Mouse (Mus musculus) bone marrow, adult 2 months (tissue): ENCODE data around the gene Tango6. TPM values are rescaled to one million over a fixed set of nuclear protein-coding genes. Genes with fewer than 3 reads are reported as not detected.
"Not testable (repeated sequence)": the region's sequence is repeated elsewhere in the genome, so short reads cannot be mapped to it uniquely, and the experiment has no call there.

ENCODE experiments used
- H3K27ac ChIP-seq: fragments of 200-500 bp; 2 replicates; pipeline ENCODE4 v1.5.1; 2012; ENCODE audit warnings: low read depth, mild to moderate bottlenecking, control low read depth, inconsistent platforms, low read length; ENCODE audit not compliant: control insufficient read depth, poor library complexity, insufficient read depth
- H3K4me1 ChIP-seq: fragments of 200-500 bp; 2 replicates; pipeline ENCODE4 v1.6.1; 2011; ENCODE audit warnings: low read length; ENCODE audit not compliant: control insufficient read depth, insufficient read depth
- H3K4me3 ChIP-seq: fragments of 200-500 bp; replicated peaks from 2 replicates; pipeline ENCODE3; 2011; ENCODE audit warnings: mild to moderate bottlenecking, low read depth, low read length, control low read depth; ENCODE audit not compliant: control insufficient read depth
- CTCF ChIP-seq: fragments of 200-500 bp; IDR thresholded peaks from 2 replicates; pipeline ENCODE4 v1.5.1; 2011; ENCODE audit warnings: low read length, control low read depth; ENCODE audit not compliant: control insufficient read depth, insufficient read depth
- POLR2A ChIP-seq: fragments of 200-500 bp; IDR thresholded peaks from 2 replicates; pipeline ENCODE4 v1.6.1; 2011; ENCODE audit warnings: low read depth, mild to moderate bottlenecking, control low read depth, low read length, borderline replicate concordance; ENCODE audit not compliant: control insufficient read depth
- WGBS: fragments of 180-500 bp; shearing (Covaris S2); methylation state at CpG from one replicate; pipeline ENCODE4 v1.1.7; 2018; 5-methylcytosine and 5-hydroxymethylcytosine counted together
- polyA plus RNA-seq: library from polyadenylated mRNA; stranded (reverse); fragments of >200 nt; gene quantifications from 2 replicates; pipeline ENCODE4 v1.2.4, GENCODE M21; 2011; ENCODE audit warnings: low replicate concordance; ENCODE audit not compliant: missing spikeins, insufficient read depth, insufficient read length

The Tango6 gene
- polyA plus RNA-seq, 1 experiment: 3.2 TPM

DNA sequence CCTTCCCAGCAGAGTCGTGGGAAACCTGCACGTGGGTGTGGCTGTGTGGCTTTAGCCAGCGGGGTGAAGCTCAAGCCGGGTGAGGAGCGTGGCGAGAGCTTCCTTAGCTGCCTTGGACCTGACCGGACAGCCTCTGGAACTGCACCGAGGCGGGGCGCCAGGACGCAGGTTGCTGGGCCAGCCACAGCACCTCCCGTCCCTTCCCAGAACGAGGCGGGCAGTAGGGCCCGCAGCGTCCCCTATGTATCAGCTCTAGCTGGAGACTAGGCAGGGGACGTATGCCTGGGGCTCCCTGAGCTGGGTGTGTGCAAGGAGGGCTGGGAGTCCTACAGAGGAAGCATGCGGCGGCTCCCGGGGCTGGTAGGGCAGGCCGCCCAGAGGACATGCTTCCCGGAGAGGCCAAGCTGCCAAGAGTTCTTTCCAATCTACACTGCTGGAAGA, 189.1 kb downstream of the Tango6 start:
- WGBS: 4% methylated on average over 22 of the region's 22 CpGs
- Histone ChIP-seq H3K4me1 (no peaks in the 10 kb centered on the region), H3K4me3 (no peak overlapping the region), H3K27ac (no peak overlapping the region)
- TF ChIP-seq POLR2A: no peak
- TF ChIP-seq CTCF: no peak

DNA sequence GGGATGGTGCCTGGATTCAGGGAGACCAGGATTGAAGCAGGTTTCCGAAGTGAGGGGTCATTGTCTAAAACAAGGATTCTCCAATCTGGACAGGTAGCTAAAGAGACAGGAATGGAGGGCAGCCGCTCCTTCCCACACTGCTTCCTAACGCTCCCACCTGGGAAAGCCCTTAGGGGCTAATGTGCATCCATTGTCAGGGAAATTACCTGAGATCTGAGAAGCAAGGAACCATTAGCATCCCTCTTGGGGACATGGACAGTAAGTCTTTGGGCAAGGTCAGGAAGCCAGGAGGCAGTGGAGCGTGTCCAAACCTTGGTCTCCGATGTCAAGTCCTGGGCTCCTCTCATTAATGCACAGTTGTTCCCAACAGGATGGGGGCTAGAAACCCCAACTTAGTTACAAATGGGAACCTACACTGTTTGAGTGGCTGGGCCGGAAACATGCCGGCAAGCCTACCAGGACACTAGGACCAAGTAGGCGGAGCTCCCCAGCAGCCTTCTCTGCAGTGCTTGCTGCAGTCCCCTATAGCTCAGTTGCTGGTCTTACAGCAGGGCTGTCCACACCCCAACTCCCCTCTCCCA, 189.7 kb downstream of the Tango6 start:
- TF ChIP-seq POLR2A (no peak), CTCF (no peak)

DNA sequence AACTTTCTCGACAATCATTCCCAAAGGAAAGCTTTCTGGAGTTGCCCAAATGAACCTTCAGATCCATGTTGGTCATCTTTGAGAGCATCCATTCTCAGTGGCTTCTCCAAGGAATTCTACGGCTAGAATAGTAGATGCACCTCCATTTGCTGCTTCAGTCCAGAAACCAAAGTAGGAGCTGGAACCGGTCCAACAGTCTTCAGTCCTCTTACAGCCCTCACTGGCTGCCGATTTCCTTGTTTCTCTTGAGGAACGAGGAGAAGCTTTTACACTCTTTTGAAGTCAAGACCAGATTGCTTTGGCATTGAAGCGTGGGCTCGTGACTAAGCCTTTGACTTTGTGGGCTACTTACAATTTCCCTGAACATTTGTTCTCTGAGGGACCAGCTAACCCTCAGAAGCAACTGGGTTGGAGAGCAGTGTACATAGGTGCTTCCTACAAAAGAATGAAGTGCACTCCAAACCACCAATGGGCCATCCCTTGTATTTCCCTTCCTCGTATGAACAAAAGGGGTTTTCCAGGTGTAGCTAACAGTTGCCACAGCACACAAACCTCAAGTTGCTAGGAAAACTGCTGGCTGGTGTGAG, 197.3 kb downstream of the Tango6 start:
- no peaks in the 10 kb centered on the region for H3K4me1 ChIP-seq
- 85% methylated on average over 8 of the region's 8 CpGs for WGBS
- TF ChIP-seq CTCF (no peak), POLR2A (no peak)
- H3K4me3 ChIP-seq: no peak overlapping the region
- no peak overlapping the region for H3K27ac ChIP-seq

More for the DNA sequence above, 189.7 kb downstream of the Tango6 start:
- Histone ChIP-seq H3K4me3 (no peak overlapping the region), H3K27ac (no peak overlapping the region), H3K4me1 (no peaks in the 10 kb centered on the region)
- WGBS: 47% methylated on average over 8 of the region's 8 CpGs

DNA sequence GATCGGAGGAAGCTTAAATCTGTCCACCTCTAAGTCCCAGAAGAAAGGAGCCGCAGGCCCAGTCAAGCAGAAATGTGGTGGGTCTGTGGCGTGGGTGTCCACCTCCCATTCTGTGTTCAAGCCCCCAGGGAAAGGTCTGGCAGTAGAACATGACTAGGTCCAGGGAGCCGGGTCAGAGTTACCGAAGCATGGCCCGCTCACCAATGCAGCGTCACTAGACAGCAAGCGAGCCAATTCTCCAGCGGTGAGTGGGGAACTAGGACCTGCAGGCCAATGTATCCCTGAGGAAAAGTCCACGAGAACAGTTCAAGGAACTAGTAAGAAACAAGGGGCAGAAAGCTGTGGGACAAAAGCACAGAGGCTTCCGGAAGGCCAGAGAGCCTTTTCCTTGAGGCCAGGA, 201.2 kb downstream of the Tango6 start:
- not testable (repeated sequence) for H3K4me3 ChIP-seq

DNA sequence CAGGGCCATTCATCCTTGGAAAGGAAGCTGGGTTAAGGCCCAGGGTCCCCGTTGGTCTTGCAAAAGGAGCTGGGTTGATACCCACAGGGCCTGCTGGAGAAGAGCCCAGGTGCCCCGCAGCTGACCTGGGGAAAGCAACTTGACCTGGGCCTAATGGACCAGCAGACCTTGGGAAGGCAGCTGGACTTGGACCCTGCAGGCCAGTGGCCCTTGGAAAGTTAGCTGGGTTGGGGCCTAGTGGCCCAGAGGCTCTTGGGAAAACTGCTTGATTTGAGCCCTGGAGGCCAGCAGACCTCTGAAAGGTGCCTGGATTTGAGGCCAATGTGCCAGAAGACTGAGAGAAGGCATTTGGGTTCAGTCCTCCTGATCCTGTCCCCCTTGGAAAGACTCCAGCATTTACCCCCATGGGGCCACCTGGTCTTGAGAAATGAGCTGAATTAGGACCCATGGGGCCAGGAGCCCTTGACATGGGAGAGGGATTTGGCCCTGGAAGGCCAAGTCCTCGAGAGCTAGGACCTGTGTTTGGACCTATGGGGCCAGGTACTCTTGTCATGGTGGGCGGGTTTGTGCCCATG, 202.0 kb downstream of the Tango6 start:
- not testable (repeated sequence) for H3K4me3 ChIP-seq, H3K27ac ChIP-seq, H3K4me1 ChIP-seq
- 89% methylated on average over 4 of the region's 4 CpGs for WGBS

More for the DNA sequence above, 201.2 kb downstream of the Tango6 start:
- 91% methylated on average over 11 of the region's 11 CpGs for WGBS
- not testable (repeated sequence) for H3K4me1 ChIP-seq, H3K27ac ChIP-seq

DNA sequence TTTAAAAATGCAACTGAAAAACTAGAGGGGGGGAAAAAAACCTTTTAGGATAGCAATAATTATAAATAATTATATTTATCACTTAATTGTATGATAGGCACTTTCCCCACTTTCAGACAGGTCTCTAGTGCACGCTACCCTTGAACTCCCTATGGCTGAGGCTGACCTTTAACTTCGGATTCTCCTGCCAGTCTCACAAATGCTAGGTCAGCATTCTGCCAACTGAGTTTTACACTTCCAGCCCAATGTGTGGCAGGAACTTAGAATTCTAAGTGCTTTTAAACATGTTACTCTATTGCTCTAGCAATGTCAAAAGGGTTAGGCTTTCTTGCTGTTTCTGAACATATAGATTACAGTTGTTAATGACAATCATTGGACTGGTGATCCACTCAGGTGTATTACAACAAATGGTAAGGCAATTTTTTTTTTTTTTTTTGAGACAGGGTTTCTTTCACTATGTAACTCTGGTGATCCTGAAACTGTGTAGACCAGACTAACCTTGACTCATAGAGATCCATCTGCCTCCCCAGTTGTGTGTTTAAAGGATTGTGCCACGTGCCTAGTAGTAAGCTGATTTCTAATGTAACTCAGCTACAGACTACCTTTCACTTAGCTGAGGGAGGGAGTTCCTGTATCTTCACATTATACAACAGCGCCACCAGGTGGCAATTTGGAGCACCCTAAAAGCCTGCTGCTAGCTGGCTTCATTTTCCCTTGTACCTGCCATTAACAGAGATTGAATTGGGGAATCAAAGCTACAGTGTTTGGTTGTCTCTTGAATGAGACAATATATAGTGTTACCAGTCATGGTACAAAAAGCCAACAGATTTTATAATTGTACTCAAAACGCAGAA, 204.7 kb downstream of the Tango6 start:
- H3K27ac ChIP-seq: no peak overlapping the region
- no peaks in the 10 kb centered on the region for H3K4me1 ChIP-seq
- WGBS: 32% methylated on average over 5 of the region's 5 CpGs
- TF ChIP-seq CTCF (peak; percentile 73), POLR2A (no peak)
- no peak overlapping the region for H3K4me3 ChIP-seq

DNA sequence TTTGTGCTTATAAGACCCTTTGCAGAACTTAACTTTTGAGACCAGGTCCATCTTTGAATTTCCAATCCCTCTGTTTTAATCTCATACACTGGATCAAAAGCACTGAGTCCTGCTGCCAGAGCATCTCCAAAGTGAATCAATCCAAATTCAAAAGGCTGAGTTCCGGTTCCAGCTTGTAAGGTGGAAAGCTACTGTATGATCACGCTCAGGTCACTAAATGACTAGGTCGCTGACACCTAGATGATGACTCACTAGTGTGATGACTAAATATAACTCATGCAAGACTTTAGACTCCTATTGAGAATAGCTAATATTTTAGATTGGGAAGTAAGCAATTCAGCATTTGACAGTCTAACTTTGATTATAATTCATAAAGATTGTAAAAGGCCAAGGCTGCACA, 205.9 kb downstream of the Tango6 start:
- no peak overlapping the region for H3K4me3 ChIP-seq
- no peak for TF ChIP-seq CTCF
- no peak for TF ChIP-seq POLR2A
- H3K4me1 ChIP-seq: no peaks in the 10 kb centered on the region
- WGBS: 80% methylated on average over 3 of the region's 3 CpGs
- H3K27ac ChIP-seq: no peak overlapping the region

DNA sequence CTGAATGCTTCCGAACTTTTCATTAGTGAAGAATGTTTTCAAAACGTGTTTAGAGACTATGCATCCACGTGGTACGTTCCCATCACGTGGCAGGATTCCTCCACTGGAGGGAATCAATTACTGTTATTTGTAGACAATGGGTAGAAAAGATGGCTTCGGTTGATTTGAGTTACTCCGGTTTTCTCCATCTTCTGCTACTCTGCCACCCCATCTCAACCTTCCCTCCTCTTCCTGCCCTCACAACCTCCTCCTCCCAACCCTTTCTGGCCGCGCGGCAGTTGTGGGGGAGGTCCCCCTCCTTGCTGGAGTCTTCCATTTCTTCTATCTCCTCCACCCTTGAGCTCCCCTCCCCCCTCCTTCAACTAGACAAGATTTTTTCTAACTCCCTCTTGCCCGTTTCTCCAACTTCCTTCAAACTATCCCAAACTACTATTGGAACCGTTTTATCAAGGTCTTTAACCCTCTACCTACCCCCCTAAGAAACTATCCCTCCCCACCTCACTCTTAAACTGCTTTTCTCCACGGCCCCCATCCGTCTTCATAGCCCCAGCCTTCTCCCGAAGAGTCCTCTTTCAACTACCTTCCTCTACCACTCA, 209.4 kb downstream of the Tango6 start:
- Histone ChIP-seq H3K4me1 (no peaks in the 10 kb centered on the region), H3K27ac (peak overlapping the region; percentile 95)
- 1% methylated on average over 15 of the region's 15 CpGs for WGBS

More for the DNA sequence above, 209.4 kb downstream of the Tango6 start:
- TF ChIP-seq POLR2A (no peak), CTCF (no peak)
- H3K4me3 ChIP-seq: peak overlapping the region; percentile 83
